Mouse (Mus musculus): Measurements from ENCODE around the gene Olfr1181. TPM values are rescaled to one million over a fixed set of nuclear protein-coding genes. Genes with fewer than 3 reads are reported as not detected.
"Not testable (repeated sequence)": the region's sequence is repeated elsewhere in the genome, so short reads cannot be mapped to it uniquely, and the experiment has no call there.

The Olfr1181 gene
- polyA plus RNA-seq (2011; ENCODE audit: insufficient read depth, insufficient read length, low read depth, missing spikeins) = not detected in 2 replicates

DNA sequence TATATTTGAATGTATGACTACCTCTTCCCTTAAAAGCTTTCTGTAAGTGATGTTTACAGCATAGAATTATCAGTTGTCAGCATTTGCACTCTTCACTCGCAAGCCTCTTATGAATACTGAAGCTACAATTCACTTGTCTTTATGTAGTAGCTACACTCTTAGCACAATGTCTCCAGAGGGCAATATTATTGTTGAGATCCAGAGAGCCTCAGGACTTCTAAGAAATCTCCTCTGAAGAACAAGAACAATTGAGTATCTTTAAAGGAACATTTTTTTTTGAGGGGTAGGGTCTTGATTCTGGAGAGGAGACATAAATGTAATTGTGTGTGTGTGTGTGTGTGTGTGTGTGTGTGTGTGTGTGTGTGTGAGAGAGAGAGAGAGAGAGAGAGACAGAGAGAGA, at the start of gene Olfr1181:
TSS of gene Olfr1181 (minus strand) at position 101 of the 400 bp plus-strand sequence.
- TF ChIP-seq CTCF (IDR thresholded peaks at IDR 0.05; ENCODE audit: low read depth, low read length) = no peak
- no peak for TF ChIP-seq POLR2A (IDR thresholded peaks at IDR 0.05; ENCODE audit: insufficient read depth, low read length)
- no peak for TF ChIP-seq EP300 (IDR thresholded peaks at IDR 0.05; ENCODE audit: insufficient read depth, low read depth, low read length)
- H3K27me3 ChIP-seq (ENCODE audit: control insufficient read depth, insufficient read depth, low read length, poor library complexity, severe bottlenecking) = no peaks in the 10 kb centered on the region
- no peaks in the 10 kb centered on the region for H3K4me1 ChIP-seq (ENCODE audit: control insufficient read depth, insufficient read depth, low read length)
- no peak within 1 kb of the TSS for H3K27ac ChIP-seq (ENCODE audit: insufficient read depth, low read length)
- H3K4me3 ChIP-seq (ENCODE audit: low read depth, low read length) = no peak within 1 kb of the TSS
- no peaks in the 10 kb centered on the region for H3K36me3 ChIP-seq (ENCODE audit: control insufficient read depth, insufficient read depth, low read length, poor library complexity, severe bottlenecking)
- H3K9ac ChIP-seq (ENCODE audit: low read depth, poor library complexity, severe bottlenecking) = no peak within 1 kb of the TSS
- H3K9me3 ChIP-seq (replicated peaks; ENCODE audit: control insufficient read depth, insufficient read depth, low read length, poor library complexity, severe bottlenecking) = no peaks in the 10 kb centered on the region

DNA sequence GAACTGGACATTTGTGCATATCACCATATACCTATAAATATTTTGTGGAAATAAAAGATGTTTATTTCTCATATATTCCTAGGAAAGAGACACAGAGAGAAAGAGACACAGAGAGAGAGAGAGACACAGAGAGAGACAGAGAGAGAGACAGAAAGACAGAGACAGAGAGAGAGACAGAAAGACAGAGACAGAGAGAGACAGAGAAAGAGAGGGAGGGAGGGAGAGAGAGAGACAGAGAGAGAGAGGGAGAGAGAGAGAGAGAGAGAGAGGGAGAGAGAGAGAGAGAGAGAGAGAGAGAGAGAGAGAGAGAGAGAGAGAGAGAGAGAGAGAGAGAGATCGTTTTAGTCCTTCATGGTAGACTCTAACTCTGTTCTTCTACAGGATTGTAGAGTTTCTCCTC, 28.6 kb upstream of the Olfr1181 start, which contains the start of gene Olfr1183:
TSS of gene Olfr1183 (plus strand) at position 301 of the 400 bp plus-strand sequence.
- not testable (repeated sequence) for H3K36me3 ChIP-seq (ENCODE audit: control insufficient read depth, insufficient read depth, low read length, poor library complexity, severe bottlenecking); H3K4me1 ChIP-seq (ENCODE audit: control insufficient read depth, insufficient read depth, low read length); H3K27ac ChIP-seq (ENCODE audit: insufficient read depth, low read length); H3K9me3 ChIP-seq (replicated peaks; ENCODE audit: control insufficient read depth, insufficient read depth, low read length, poor library complexity, severe bottlenecking); H3K27me3 ChIP-seq (ENCODE audit: control insufficient read depth, insufficient read depth, low read length, poor library complexity, severe bottlenecking); H3K4me3 ChIP-seq (ENCODE audit: low read depth, low read length); H3K9ac ChIP-seq (ENCODE audit: low read depth, poor library complexity, severe bottlenecking)

DNA sequence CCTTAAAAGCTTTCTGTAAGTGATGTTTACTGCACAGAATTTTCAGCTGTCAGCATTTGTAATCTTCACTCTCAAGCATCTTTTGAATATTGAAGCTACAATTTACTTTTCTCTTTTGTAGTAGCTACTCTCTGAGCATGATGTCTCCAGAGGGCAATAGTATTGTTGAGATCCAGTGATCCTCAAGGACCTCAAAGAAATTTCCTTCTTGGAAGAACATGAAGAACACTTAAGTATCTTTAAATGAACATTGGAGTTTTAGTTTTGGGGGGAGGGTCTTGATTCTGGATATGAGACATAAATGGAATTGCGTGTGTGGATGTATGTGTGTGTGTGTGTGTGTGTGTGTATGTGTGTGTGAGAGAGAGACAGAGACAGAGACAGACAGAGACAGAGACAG, 23.1 kb upstream of the Olfr1181 start, which contains the start of gene Gm13757:
TSS of gene Gm13757 (minus strand) at position 101 of the 400 bp plus-strand sequence.
- no peak within 1 kb of the TSS for H3K9ac ChIP-seq (ENCODE audit: low read depth, poor library complexity, severe bottlenecking)
- H3K4me1 ChIP-seq (ENCODE audit: control insufficient read depth, insufficient read depth, low read length) = no peaks in the 10 kb centered on the region
- H3K36me3 ChIP-seq (ENCODE audit: control insufficient read depth, insufficient read depth, low read length, poor library complexity, severe bottlenecking) = no peaks in the 10 kb centered on the region
- H3K4me3 ChIP-seq (ENCODE audit: low read depth, low read length) = no peak within 1 kb of the TSS
- no peaks in the 10 kb centered on the region for H3K9me3 ChIP-seq (replicated peaks; ENCODE audit: control insufficient read depth, insufficient read depth, low read length, poor library complexity, severe bottlenecking)
- TF ChIP-seq POLR2A (IDR thresholded peaks at IDR 0.05; ENCODE audit: insufficient read depth, low read length) (no peak), EP300 (IDR thresholded peaks at IDR 0.05; ENCODE audit: insufficient read depth, low read depth, low read length) (no peak), CTCF (IDR thresholded peaks at IDR 0.05; ENCODE audit: low read depth, low read length) (no peak)
- no peak within 1 kb of the TSS for H3K27ac ChIP-seq (ENCODE audit: insufficient read depth, low read length)
- H3K27me3 ChIP-seq (ENCODE audit: control insufficient read depth, insufficient read depth, low read length, poor library complexity, severe bottlenecking) = no peaks in the 10 kb centered on the region

DNA sequence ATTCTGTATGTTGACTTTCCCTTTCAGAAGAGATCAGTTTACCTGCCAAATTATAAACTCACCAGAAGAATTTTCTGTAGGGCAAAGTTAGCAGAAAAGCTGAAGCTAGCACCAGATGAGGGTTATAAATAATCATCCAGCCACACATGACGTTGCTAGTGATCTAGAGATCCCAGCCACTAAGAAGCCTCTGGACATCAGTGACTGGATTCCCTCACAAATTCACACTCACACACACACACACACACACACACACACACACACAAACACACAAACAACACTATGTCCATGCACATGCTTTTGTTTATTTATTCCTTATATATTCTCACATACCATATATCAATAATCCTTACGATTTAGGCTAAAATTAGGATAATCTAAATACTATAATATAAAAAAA, 6.9 kb downstream of the Olfr1181 start, which contains the start of gene Olfr1180:
TSS of gene Olfr1180 (minus strand) at position 101 of the 400 bp plus-strand sequence.
- Histone ChIP-seq H3K4me3 (ENCODE audit: low read depth, low read length) (no peak within 1 kb of the TSS), H3K9ac (ENCODE audit: low read depth, poor library complexity, severe bottlenecking) (no peak within 1 kb of the TSS), H3K27ac (ENCODE audit: insufficient read depth, low read length) (no peak within 1 kb of the TSS), H3K4me1 (ENCODE audit: control insufficient read depth, insufficient read depth, low read length) (no peaks in the 10 kb centered on the region), H3K9me3 (replicated peaks; ENCODE audit: control insufficient read depth, insufficient read depth, low read length, poor library complexity, severe bottlenecking) (no peaks in the 10 kb centered on the region), H3K27me3 (ENCODE audit: control insufficient read depth, insufficient read depth, low read length, poor library complexity, severe bottlenecking) (no peaks in the 10 kb centered on the region), H3K36me3 (ENCODE audit: control insufficient read depth, insufficient read depth, low read length, poor library complexity, severe bottlenecking) (no peaks in the 10 kb centered on the region)
- no peak for TF ChIP-seq EP300 (IDR thresholded peaks at IDR 0.05; ENCODE audit: insufficient read depth, low read depth, low read length)
- no peak for TF ChIP-seq POLR2A (IDR thresholded peaks at IDR 0.05; ENCODE audit: insufficient read depth, low read length)
- no peak for TF ChIP-seq CTCF (IDR thresholded peaks at IDR 0.05; ENCODE audit: low read depth, low read length)

DNA sequence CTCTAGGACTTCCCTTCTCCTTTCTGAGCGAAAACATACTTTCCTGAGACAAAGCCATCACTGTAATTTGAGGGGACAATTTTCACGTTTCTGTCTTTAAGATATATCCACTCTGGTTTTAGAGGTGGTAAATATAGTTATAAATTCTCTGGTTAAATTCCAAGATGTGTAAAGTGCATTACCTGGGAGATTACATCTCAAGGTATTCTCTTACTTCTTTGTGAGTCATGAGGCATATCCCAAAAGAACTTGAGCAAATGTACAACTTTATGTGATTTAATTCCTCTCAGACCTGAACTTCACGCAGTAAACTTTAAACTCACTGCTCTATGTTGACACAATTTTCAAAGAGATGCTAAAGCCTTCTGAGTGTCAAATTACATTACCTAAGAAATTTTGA, 19.6 kb downstream of the Olfr1181 start, which contains the start of gene Olfr1179:
TSS of gene Olfr1179 (minus strand) at position 101 of the 400 bp plus-strand sequence.
- no peaks in the 10 kb centered on the region for H3K36me3 ChIP-seq (ENCODE audit: control insufficient read depth, insufficient read depth, low read length, poor library complexity, severe bottlenecking)
- no peak within 1 kb of the TSS for H3K27ac ChIP-seq (ENCODE audit: insufficient read depth, low read length)
- TF ChIP-seq EP300 (IDR thresholded peaks at IDR 0.05; ENCODE audit: insufficient read depth, low read depth, low read length) (no peak), CTCF (IDR thresholded peaks at IDR 0.05; ENCODE audit: low read depth, low read length) (no peak), POLR2A (IDR thresholded peaks at IDR 0.05; ENCODE audit: insufficient read depth, low read length) (no peak)
- no peak within 1 kb of the TSS for H3K9ac ChIP-seq (ENCODE audit: low read depth, poor library complexity, severe bottlenecking)
- no peak within 1 kb of the TSS for H3K4me3 ChIP-seq (ENCODE audit: low read depth, low read length)
- no peaks in the 10 kb centered on the region for H3K27me3 ChIP-seq (ENCODE audit: control insufficient read depth, insufficient read depth, low read length, poor library complexity, severe bottlenecking)
- H3K4me1 ChIP-seq (ENCODE audit: control insufficient read depth, insufficient read depth, low read length) = no peaks in the 10 kb centered on the region
- no peaks in the 10 kb centered on the region for H3K9me3 ChIP-seq (replicated peaks; ENCODE audit: control insufficient read depth, insufficient read depth, low read length, poor library complexity, severe bottlenecking)

DNA sequence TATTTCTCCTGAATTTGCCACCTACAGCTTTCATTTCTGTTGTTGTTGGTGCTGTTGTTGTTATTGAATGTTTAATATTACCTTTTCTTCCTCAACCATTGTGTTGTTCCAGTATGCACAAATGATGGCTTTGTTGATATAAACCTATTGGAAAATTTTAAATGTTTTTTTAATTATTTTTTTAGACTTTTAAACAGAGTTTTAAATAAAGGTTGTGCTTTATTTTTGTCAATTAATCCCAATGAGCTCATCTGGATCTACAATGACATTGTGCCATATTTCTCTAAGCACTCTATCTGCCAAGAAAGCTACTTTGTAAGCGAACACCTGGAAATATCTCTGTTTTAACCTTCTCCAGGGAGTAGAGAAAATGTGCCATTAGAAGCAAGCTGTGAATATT, 39.2 kb downstream of the Olfr1181 start, which contains the start of gene Olfr1178:
TSS of gene Olfr1178 (plus strand) at position 301 of the 400 bp plus-strand sequence.
- Histone ChIP-seq H3K9me3 (replicated peaks; ENCODE audit: control insufficient read depth, insufficient read depth, low read length, poor library complexity, severe bottlenecking) (no peaks in the 10 kb centered on the region), H3K36me3 (ENCODE audit: control insufficient read depth, insufficient read depth, low read length, poor library complexity, severe bottlenecking) (no peaks in the 10 kb centered on the region), H3K27ac (ENCODE audit: insufficient read depth, low read length) (no peak within 1 kb of the TSS), H3K4me3 (ENCODE audit: low read depth, low read length) (no peak within 1 kb of the TSS), H3K27me3 (ENCODE audit: control insufficient read depth, insufficient read depth, low read length, poor library complexity, severe bottlenecking) (no peaks in the 10 kb centered on the region), H3K4me1 (ENCODE audit: control insufficient read depth, insufficient read depth, low read length) (no peaks in the 10 kb centered on the region), H3K9ac (ENCODE audit: low read depth, poor library complexity, severe bottlenecking) (no peak within 1 kb of the TSS)
- TF ChIP-seq EP300 (IDR thresholded peaks at IDR 0.05; ENCODE audit: insufficient read depth, low read depth, low read length) (no peak), CTCF (IDR thresholded peaks at IDR 0.05; ENCODE audit: low read depth, low read length) (no peak), POLR2A (IDR thresholded peaks at IDR 0.05; ENCODE audit: insufficient read depth, low read length) (no peak)

Other genes with a start within 250 kb of the Olfr1181 start
- gene Olfr1168, start 244.3 kb downstream of the Olfr1181 start, polyA plus RNA-seq (2011; ENCODE audit: insufficient read depth, insufficient read length, low read depth, missing spikeins) = not detected in 2 replicates
- not detected in 2 replicates for gene Olfr1170, start 197.8 kb downstream of the Olfr1181 start, polyA plus RNA-seq (2011; ENCODE audit: insufficient read depth, insufficient read length, low read depth, missing spikeins)
- 0.10 and 0.24 TPM in 2 replicates for gene Olfr1173, start 146.3 kb downstream of the Olfr1181 start, polyA plus RNA-seq (2011; ENCODE audit: insufficient read depth, insufficient read length, low read depth, missing spikeins)
- not detected in 2 replicates for gene Olfr1174-ps, start 111.0 kb downstream of the Olfr1181 start, polyA plus RNA-seq (2011; ENCODE audit: insufficient read depth, insufficient read length, low read depth, missing spikeins)
- not detected in 2 replicates for gene Olfr1175-ps, start 99.0 kb downstream of the Olfr1181 start, polyA plus RNA-seq (2011; ENCODE audit: insufficient read depth, insufficient read length, low read depth, missing spikeins)
- not detected in 2 replicates for gene Olfr1176, start 89.5 kb downstream of the Olfr1181 start, polyA plus RNA-seq (2011; ENCODE audit: insufficient read depth, insufficient read length, low read depth, missing spikeins)
- not detected in 2 replicates for gene Olfr1177-ps, start 79.7 kb downstream of the Olfr1181 start, polyA plus RNA-seq (2011; ENCODE audit: insufficient read depth, insufficient read length, low read depth, missing spikeins)
- gene Olfr1178, start 39.1 kb downstream of the Olfr1181 start, polyA plus RNA-seq (2011; ENCODE audit: insufficient read depth, insufficient read length, low read depth, missing spikeins) = not detected in 2 replicates
- gene Olfr1179, start 19.7 kb downstream of the Olfr1181 start, polyA plus RNA-seq (2011; ENCODE audit: insufficient read depth, insufficient read length, low read depth, missing spikeins) = not detected in 2 replicates
- gene Olfr1180, start 7.0 kb downstream of the Olfr1181 start, polyA plus RNA-seq (2011; ENCODE audit: insufficient read depth, insufficient read length, low read depth, missing spikeins) = not detected in 2 replicates
- gene Gm13757, start 23.0 kb upstream of the Olfr1181 start, polyA plus RNA-seq (2011; ENCODE audit: insufficient read depth, insufficient read length, low read depth, missing spikeins) = not detected in 2 replicates
- not detected in 2 replicates for gene Olfr1183, start 28.7 kb upstream of the Olfr1181 start, polyA plus RNA-seq (2011; ENCODE audit: insufficient read depth, insufficient read length, low read depth, missing spikeins)
- not detected in 2 replicates for gene Olfr1184, start 57.4 kb upstream of the Olfr1181 start, polyA plus RNA-seq (2011; ENCODE audit: insufficient read depth, insufficient read length, low read depth, missing spikeins)
- gene Olfr1185-ps1, start 67.1 kb upstream of the Olfr1181 start, polyA plus RNA-seq (2011; ENCODE audit: insufficient read depth, insufficient read length, low read depth, missing spikeins) = not detected in 2 replicates
- not detected in 2 replicates for gene Olfr1186, start 92.4 kb upstream of the Olfr1181 start, polyA plus RNA-seq (2011; ENCODE audit: insufficient read depth, insufficient read length, low read depth, missing spikeins)
- gene Olfr1188, start 130.8 kb upstream of the Olfr1181 start, polyA plus RNA-seq (2011; ENCODE audit: insufficient read depth, insufficient read length, low read depth, missing spikeins) = not detected in 2 replicates
- gene Olfr1189, start 160.3 kb upstream of the Olfr1181 start, polyA plus RNA-seq (2011; ENCODE audit: insufficient read depth, insufficient read length, low read depth, missing spikeins) = not detected in 2 replicates
- not detected in 2 replicates for gene Olfr1191-ps1, start 214.4 kb upstream of the Olfr1181 start, polyA plus RNA-seq (2011; ENCODE audit: insufficient read depth, insufficient read length, low read depth, missing spikeins)
- gene Olfr1192-ps1, start 222.3 kb upstream of the Olfr1181 start, polyA plus RNA-seq (2011; ENCODE audit: insufficient read depth, insufficient read length, low read depth, missing spikeins) = 0.12 TPM in 1 of 2 replicates, not detected in the other
- gene Olfr1193, start 249.5 kb upstream of the Olfr1181 start, polyA plus RNA-seq (2011; ENCODE audit: insufficient read depth, insufficient read length, low read depth, missing spikeins) = not detected in 2 replicates

All from ES-Bruce4 (cell line).